Mouse (Mus musculus) thymus, adult 2 months (tissue): Measurements from ENCODE around the gene Atp5c1. TPM values are rescaled to one million over a fixed set of nuclear protein-coding genes. Genes with fewer than 3 reads are reported as not detected.

ENCODE experiments used
- DNase-seq: peaks from one replicate; pipeline ENCODE4 v3.0.0; 2021
- H3K27ac ChIP-seq: fragments of 200-500 bp; 2 replicates; pipeline ENCODE4 v1.5.1; 2012; ENCODE audit warnings: low read length, control low read depth; ENCODE audit not compliant: control insufficient read depth, insufficient read depth
- H3K27me3 ChIP-seq: fragments of 200-500 bp; 2 replicates; pipeline ENCODE4 v1.6.1; 2012; ENCODE audit warnings: mild to moderate bottlenecking, low read length, moderate library complexity, mixed read lengths; ENCODE audit not compliant: control insufficient read depth, insufficient read depth
- H3K36me3 ChIP-seq: fragments of 200-500 bp; 2 replicates; pipeline ENCODE4 v1.6.1; 2012; ENCODE audit warnings: mild to moderate bottlenecking, low read length, moderate library complexity; ENCODE audit not compliant: control insufficient read depth, insufficient read depth
- H3K4me1 ChIP-seq: fragments of 200-500 bp; replicated peaks from 2 replicates; pipeline ENCODE4 v1.6.1; 2012; ENCODE audit warnings: low read length; ENCODE audit not compliant: control insufficient read depth, insufficient read depth
- H3K4me3 ChIP-seq: fragments of 200-500 bp; 2 replicates; pipeline ENCODE4 v1.5.1; 2012; ENCODE audit warnings: mild to moderate bottlenecking, low read length, control low read depth, moderate library complexity; ENCODE audit not compliant: control insufficient read depth, insufficient read depth
- CTCF ChIP-seq: fragments of 200-500 bp; IDR thresholded peaks from 2 replicates; pipeline ENCODE4 v1.5.1; 2012; ENCODE audit warnings: mild to moderate bottlenecking, control low read depth, low read length, moderate library complexity, borderline replicate concordance; ENCODE audit not compliant: control insufficient read depth, poor library complexity, insufficient read depth; ENCODE audit errors: extremely low read depth
- POLR2A ChIP-seq: fragments of 200-500 bp; IDR thresholded peaks from 2 replicates; pipeline ENCODE4 v1.6.1; 2012; ENCODE audit warnings: mild to moderate bottlenecking, low read length, control low read depth, moderate library complexity; ENCODE audit not compliant: control insufficient read depth, poor library complexity, insufficient read depth; ENCODE audit errors: extremely low read depth
- WGBS: fragments of 180-500 bp; shearing (Covaris S2); methylation state at CpG from one replicate; pipeline ENCODE4 v1.1.7; 2018; 5-methylcytosine and 5-hydroxymethylcytosine counted together
- polyA plus RNA-seq: library from polyadenylated mRNA; depleted of rRNA; stranded (reverse); fragments of >200 nt; gene quantifications from 2 replicates; pipeline ENCODE4 v1.2.3, GENCODE M21; 2012

Gene Atp5c1
- polyA plus RNA-seq, 1 experiment = 428 TPM

DNA sequence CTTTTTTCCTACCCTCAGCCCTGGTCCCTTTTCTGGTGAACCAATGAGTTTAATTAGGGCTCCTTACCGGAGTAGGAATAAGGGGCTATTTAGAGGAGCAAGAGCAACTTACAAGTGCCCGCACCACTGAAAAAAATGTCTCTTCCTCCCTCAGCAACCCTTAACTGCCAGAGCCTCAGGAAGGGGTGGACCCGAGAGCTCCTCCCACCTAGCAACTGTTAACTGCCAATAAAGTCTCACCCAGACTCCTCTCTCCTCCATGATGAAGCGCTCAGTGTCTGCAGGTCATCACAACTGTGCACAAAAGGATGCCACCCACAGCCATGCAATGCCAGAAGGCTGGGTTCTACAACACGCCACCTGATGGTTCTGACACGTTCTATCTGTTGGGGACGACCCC is 8.6 kb downstream of the Atp5c1 start:
- peaks cover 10% of the 10 kb centered on the region for H3K4me1 ChIP-seq

DNA sequence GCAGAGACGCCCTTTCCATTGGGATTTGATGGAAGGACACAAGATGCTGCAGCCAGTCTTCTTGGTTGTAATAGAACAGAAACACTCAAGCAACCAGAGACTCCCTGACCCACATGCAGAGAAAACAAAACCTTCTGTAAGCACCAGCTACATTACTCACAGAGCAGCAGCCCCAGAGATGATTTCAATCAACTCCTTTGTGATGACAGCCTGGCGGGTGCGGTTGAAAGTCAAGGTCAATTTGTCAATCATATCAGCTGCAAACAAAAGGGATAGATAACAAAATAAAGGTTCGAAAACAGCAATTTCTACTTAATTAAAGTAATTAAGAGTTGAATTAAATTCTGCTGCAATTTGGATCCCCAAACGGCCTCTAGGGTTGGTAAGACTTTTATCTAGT is 21.5 kb downstream of the Atp5c1 start:
- Histone ChIP-seq H3K4me1 (no peaks in the 10 kb centered on the region), H3K36me3 (peaks cover 88% of the 10 kb centered on the region), H3K4me3 (no peak overlapping the region), H3K27me3 (no peaks in the 10 kb centered on the region), H3K27ac (no peak overlapping the region)
- DNase-seq = no peak
- TF ChIP-seq CTCF (no peak), POLR2A (no peak)
- WGBS = 95% methylated on average over 5 of the region's 5 CpGs

More for the DNA sequence above, 8.6 kb downstream of the Atp5c1 start:
- Histone ChIP-seq H3K36me3 (peaks cover 20% of the 10 kb centered on the region), H3K4me3 (no peak overlapping the region), H3K27me3 (no peaks in the 10 kb centered on the region), H3K27ac (no peak overlapping the region)
- WGBS = 79% methylated on average over 7 of the region's 7 CpGs
- no peak for TF ChIP-seq CTCF
- DNase-seq = no peak

DNA sequence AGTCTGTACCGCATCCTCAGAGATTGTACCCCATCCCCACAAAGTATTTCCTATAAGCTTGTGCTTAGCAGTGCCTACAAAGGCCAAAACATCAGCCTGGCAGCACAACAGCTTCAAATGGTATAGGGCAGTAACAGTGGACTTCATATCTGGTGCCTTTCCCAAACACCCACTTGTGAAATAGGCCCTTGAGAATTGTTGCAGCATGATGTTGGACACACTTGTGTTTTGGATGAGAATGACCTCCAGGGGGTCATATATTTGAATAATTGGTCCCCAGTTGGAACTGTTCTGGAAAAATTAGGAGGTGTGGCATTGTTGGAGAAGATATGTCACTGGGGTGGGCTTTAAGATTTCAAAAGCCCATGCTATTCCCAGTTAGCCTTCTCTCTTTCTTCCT is 28.3 kb downstream of the Atp5c1 start:
- no peak for DNase-seq
- no peak for TF ChIP-seq POLR2A
- no peak for TF ChIP-seq CTCF
- no peaks in the 10 kb centered on the region for H3K27me3 ChIP-seq
- peaks cover 22% of the 10 kb centered on the region for H3K36me3 ChIP-seq
- H3K27ac ChIP-seq = no peak overlapping the region
- H3K4me1 ChIP-seq = peaks cover 6% of the 10 kb centered on the region; the same call in 1 of the 2 replicates
- 93% methylated on average over 1 of the region's 1 CpGs for WGBS
- no peak overlapping the region for H3K4me3 ChIP-seq

DNA sequence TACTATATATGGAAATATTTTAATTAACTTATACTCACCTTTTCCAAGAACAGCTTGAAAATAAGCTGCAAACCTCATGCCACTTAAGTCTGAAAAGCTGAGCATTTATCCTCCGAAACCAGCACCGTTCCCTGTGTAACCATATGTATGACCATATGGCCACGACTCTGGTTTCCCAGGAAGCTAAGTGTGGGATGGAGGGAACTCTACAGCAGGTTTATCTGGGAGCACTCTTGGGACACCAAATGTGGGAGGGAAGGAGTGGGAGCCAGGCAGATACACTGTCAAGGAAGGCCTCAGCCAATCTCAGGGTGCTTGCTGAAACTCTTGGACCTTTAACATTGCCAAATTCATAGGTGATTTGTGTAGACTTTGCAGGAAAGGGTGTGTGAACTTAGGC is 29.4 kb downstream of the Atp5c1 start:
- peaks cover 6% of the 10 kb centered on the region; the same call in 1 of the 2 replicates for H3K4me1 ChIP-seq
- H3K27me3 ChIP-seq = no peaks in the 10 kb centered on the region
- no peak for DNase-seq
- 97% methylated on average over 3 of the region's 3 CpGs for WGBS
- peaks cover 18% of the 10 kb centered on the region for H3K36me3 ChIP-seq
- no peak overlapping the region for H3K27ac ChIP-seq
- TF ChIP-seq CTCF = no peak
- no peak for TF ChIP-seq POLR2A
- no peak overlapping the region for H3K4me3 ChIP-seq

DNA sequence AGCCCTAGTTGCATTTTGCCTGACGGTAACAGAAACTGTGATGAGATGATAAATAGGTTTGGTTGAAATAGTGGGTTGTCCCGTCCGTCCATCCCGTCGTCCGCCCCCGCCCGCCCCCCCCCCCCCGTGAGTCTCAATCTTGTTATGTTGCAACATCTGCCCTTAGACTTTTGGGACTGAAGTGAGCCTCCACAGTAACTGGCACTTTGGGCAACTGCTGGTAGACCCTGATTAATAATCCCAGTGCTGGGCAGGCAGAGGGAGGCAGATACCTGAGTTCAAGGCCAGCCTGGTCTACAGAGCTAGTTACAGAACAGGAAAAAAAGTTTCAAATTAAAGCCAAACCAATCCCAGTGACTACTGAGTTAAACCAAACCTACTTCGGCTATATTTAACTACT is 30.9 kb downstream of the Atp5c1 start:
- H3K4me1 ChIP-seq = peaks cover 6% of the 10 kb centered on the region; the same call in 1 of the 2 replicates
- no peak overlapping the region for H3K27ac ChIP-seq
- 15% methylated on average over 10 of the region's 10 CpGs for WGBS
- TF ChIP-seq CTCF (no peak), POLR2A (no peak)
- H3K36me3 ChIP-seq = peaks cover 4% of the 10 kb centered on the region
- H3K27me3 ChIP-seq = no peaks in the 10 kb centered on the region
- no peak for DNase-seq
- no peak overlapping the region for H3K4me3 ChIP-seq

DNA sequence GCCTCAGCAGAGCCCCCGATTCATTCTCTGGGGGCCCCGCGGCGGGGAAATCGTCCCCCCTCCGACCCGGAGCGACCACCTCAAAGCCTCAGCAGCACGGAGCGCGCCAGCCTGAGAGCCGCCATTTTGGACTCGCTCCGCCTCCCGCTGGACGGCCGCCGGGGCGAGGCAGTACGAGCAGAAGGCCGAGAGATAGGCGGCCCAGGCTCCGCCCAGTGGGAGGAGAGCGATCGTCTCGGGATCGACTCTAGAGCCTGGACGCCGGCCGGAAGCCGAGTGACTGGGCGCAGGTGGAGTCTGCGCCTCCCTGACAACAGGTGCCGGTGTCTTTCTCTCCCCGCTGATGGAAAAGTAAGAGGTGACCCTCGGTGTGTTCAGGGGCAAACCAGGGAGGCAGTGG is 31.8 kb downstream of the Atp5c1 start, which contains the start of gene Taf3:
Gene Taf3, minus strand, starts transcription at position 136 of the 400 bp plus-strand sequence.
- DNase-seq = peak; percentile 93
- Histone ChIP-seq H3K27me3 (no peaks in the 10 kb centered on the region), H3K4me1 (peaks cover 6% of the 10 kb centered on the region; the same call in 1 of the 2 replicates), H3K27ac (no peak within 1 kb of the TSS), H3K36me3 (no peaks in the 10 kb centered on the region), H3K4me3 (peak within 1 kb of the TSS; percentile 92)
- TF ChIP-seq POLR2A (peak; percentile 78), CTCF (peak; percentile 66; the same call in 1 of the 2 replicates)
- WGBS = under 1% methylated on average over 36 of the region's 36 CpGs

DNA sequence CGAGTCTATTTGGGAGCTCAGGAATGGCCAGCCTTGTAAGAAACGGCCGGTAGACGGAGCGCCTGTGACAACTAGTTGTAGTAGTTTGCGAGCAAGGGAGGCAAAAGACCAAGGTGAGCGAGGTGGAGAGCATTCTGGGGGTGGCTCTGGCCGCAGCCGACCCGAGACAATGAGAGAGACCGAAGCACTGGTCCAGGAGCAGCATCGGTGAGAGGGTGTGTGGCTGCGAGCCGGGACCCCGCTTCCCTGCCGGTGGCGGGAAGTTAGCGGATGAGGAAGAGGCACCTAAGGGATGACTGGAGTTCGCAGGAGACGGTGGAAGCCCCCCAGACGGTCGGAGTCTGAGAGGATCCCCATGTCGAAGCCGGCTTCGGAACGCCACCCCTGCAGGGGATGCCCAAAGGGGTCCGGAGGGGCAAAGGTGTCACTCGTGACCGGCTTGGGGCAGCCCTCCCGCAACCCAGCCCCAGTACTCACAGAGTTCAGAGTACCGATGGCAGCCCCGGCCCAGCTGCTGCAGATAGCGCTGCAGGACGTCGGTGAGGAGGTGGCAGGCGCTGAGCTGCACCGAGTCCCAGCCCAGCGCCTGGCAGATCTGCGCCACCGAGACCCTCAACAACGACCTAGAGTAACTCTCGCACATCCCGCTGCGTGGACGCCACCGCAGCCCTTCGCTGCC is 32.4 kb downstream of the Atp5c1 start:
- no peak overlapping the region for H3K27ac ChIP-seq
- H3K36me3 ChIP-seq = no peaks in the 10 kb centered on the region
- no peak for DNase-seq
- no peak for TF ChIP-seq CTCF
- TF ChIP-seq POLR2A = no peak
- H3K4me1 ChIP-seq = peaks cover 6% of the 10 kb centered on the region; the same call in 1 of the 2 replicates
- WGBS = under 1% methylated on average over 47 of the region's 47 CpGs
- H3K27me3 ChIP-seq = no peaks in the 10 kb centered on the region
- peak overlapping the region; percentile 92 for H3K4me3 ChIP-seq
